Mouse (Mus musculus) forebrain, postnatal 0 days (tissue): ENCODE measurements at regions not wholly inside any gene's neighbourhood (a gene's known extent, or its start where the extent isn't known, plus 50 kb on each side); places are given as distances from the start of the nearest gene placed in this dataset.

ENCODE experiments used
- ATAC-seq: fragments of 200-750 bp; cut with Nextera tagmentation; 2 replicates; pipeline ENCODE4 v1.8.0; 2017; ENCODE audit warnings: mild to moderate bottlenecking, moderate library complexity
- DNase-seq: peaks from one replicate; pipeline ENCODE4 v3.0.0-alpha.2; 2015
- H3K27ac ChIP-seq: fragments of 300-500 bp; sonication (generic); 2 replicates; pipeline ENCODE4 v1.5.1; 2014; ENCODE audit warnings: low read depth, mild to moderate bottlenecking, antibody characterized with exemption, low read length, moderate library complexity, mixed read lengths
- H3K27me3 ChIP-seq: fragments of 300-500 bp; sonication (generic); 2 replicates; pipeline ENCODE4 v1.6.1; 2014; ENCODE audit warnings: mild to moderate bottlenecking, low read length, mixed read lengths; ENCODE audit not compliant: insufficient read depth
- H3K36me3 ChIP-seq: fragments of 300-500 bp; sonication (generic); 2 replicates; pipeline ENCODE4 v1.6.1; 2014; ENCODE audit warnings: mild to moderate bottlenecking, moderate library complexity; ENCODE audit not compliant: insufficient read depth
- H3K4me1 ChIP-seq: fragments of 300-500 bp; sonication (generic); 2 replicates; pipeline ENCODE4 v1.6.1; 2014; ENCODE audit warnings: antibody characterized with exemption; ENCODE audit not compliant: insufficient read depth
- H3K4me2 ChIP-seq: fragments of 300-500 bp; sonication (generic); 2 replicates; pipeline ENCODE4 v1.6.1; 2014; ENCODE audit warnings: low read depth, mild to moderate bottlenecking, moderate library complexity
- H3K4me3 ChIP-seq: fragments of 300-500 bp; sonication (generic); 2 replicates; pipeline ENCODE4 v1.5.1; 2014; ENCODE audit warnings: low read depth, low read length, mixed read lengths
- H3K9ac ChIP-seq: fragments of 300-500 bp; sonication (generic); 2 replicates; pipeline ENCODE4 v1.6.1; 2014; ENCODE audit warnings: mild to moderate bottlenecking
- H3K9me3 ChIP-seq: fragments of 300-500 bp; sonication (generic); 2 replicates; pipeline ENCODE4 v1.6.1; 2016; ENCODE audit warnings: low read length
- CTCF ChIP-seq: sonication (generic); IDR thresholded peaks from 2 replicates; pipeline ENCODE4 v1.5.1; 2016; ENCODE audit warnings: antibody characterized with exemption, control low read depth, low read depth
- WGBS: fragments of 180-500 bp; shearing (Covaris S2); extraction: QIAGEN DNeasy Blood & Tissue Kit; methylation state at CpG from one replicate; pipeline ENCODE4 v1.1.7; 2014; 5-methylcytosine and 5-hydroxymethylcytosine counted together

DNA sequence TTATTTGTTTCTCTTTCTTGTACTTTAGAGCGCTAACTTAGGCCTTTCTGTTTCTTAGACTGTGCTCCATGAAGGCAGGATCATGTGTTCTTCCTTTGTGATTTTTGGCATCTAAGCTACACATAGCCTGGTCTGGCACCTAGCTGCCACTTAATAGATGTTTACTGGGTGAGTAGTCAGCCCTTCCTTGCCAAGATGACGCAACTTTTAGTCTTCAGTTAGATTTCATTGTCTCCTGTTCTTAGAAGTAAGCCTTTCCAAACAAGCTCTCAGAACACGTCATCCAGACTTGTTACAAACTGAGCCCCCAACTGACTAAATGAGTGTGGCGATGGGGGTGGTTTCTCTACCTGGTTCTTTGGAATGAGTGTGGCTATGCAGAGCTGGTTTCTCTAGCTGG, 85.4 kb upstream of the Rapgef5 start:
- no peak for TF ChIP-seq CTCF
- Histone ChIP-seq H3K9me3 (no peaks in the 10 kb centered on the region), H3K27ac (no peak overlapping the region), H3K9ac (no peak overlapping the region), H3K4me2 (no peak overlapping the region), H3K4me1 (no peaks in the 10 kb centered on the region), H3K27me3 (no peaks in the 10 kb centered on the region), H3K36me3 (no peaks in the 10 kb centered on the region), H3K4me3 (no peak overlapping the region)
- no peak for DNase-seq
- no peak for ATAC-seq
- 70% methylated on average over 4 of the region's 4 CpGs for WGBS

DNA sequence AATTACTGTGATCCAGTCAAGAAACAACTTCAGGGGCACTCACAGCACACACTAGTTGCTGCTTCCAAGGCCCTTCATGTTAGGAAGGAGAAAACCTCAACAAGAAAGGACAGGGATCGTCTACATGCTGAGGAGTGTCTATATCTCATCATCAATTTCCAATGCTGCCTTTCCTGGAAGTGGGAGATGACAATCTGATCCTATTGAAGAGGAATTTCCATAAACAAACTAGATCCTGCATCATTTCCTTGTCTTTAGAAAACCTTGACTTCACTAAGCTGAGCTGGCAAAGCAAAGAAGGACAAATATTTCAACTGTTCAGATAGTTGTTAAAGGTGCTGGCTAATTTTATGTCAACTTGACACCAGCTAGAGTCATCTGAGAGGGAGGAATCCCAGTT, 83.5 kb upstream of the Rapgef5 start:
- Histone ChIP-seq H3K9me3 (no peaks in the 10 kb centered on the region), H3K9ac (no peak overlapping the region), H3K4me3 (no peak overlapping the region), H3K27ac (no peak overlapping the region), H3K4me2 (no peak overlapping the region), H3K27me3 (no peaks in the 10 kb centered on the region), H3K36me3 (no peaks in the 10 kb centered on the region), H3K4me1 (no peaks in the 10 kb centered on the region)
- no peak for ATAC-seq
- TF ChIP-seq CTCF: no peak
- no peak for DNase-seq
- WGBS: 80% methylated on average over 1 of the region's 1 CpGs

DNA sequence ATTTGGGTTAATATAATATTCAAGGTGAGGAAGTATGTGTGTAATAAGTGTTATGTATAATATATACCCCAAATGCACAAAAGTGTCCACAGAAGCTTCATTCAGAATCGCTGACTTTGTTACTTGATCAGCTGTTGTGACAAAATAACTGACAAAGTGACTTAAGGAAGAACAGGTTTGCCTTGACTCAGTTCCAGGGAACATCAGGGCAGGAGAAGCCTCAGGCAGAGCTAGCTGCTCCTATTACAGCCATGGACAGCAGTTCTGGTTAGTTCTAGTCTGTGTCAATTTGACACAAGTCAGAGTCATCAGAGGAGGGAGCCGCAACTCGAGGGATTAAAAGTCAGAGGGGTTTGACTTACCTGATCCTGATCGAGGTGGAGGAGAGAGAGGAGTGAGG, 79.3 kb upstream of the Rapgef5 start:
- Histone ChIP-seq H3K9ac (no peak overlapping the region), H3K9me3 (no peaks in the 10 kb centered on the region), H3K4me3 (no peak overlapping the region), H3K27ac (no peak overlapping the region), H3K4me1 (0 out of 2 replicates have a peak, but pooled peaks cover 5% of the 10 kb centered on the region), H3K36me3 (no peaks in the 10 kb centered on the region), H3K27me3 (no peaks in the 10 kb centered on the region), H3K4me2 (no peak overlapping the region)
- TF ChIP-seq CTCF: no peak
- WGBS: 76% methylated on average over 4 of the region's 4 CpGs
- DNase-seq (no peak), ATAC-seq (no peak)

DNA sequence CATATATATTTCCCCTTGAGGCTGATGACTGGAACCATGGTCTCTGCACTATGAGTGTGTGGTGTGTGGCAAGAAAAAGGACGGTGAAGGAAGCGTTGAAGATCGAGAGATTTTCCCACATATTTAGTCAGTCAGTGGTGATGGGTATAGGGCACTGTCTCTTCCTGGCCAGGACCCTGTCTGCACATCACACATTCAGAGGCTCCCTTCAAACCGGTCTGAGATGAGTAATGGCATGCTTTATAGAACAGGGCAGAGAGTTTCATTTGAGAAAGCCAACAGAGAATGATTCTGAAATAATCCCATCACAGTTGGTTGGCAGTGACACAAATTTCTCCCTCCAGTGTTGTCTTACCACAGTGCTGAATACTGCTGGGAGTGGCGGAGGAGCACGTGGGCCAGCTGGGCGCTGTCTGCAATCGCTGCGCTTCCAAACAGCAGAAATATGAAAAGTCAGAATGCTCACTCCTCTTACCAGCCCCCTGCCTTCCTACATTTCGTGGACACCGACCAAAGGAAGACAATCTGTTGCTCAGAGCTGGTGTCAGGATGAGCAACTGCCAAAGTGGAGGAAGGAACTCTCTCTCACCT, 77.2 kb upstream of the Rapgef5 start:
- Histone ChIP-seq H3K27me3 (no peaks in the 10 kb centered on the region), H3K36me3 (no peaks in the 10 kb centered on the region), H3K4me1 (0 out of 2 replicates have a peak, but pooled peaks cover 5% of the 10 kb centered on the region), H3K9me3 (no peaks in the 10 kb centered on the region), H3K9ac (no peak overlapping the region), H3K4me2 (no peak overlapping the region), H3K27ac (0 out of 2 replicates have a peak overlapping the region, but pooled peaks have one; percentile 40), H3K4me3 (no peak overlapping the region)
- DNase-seq (peak; percentile 71), ATAC-seq (peak; percentile 95)
- TF ChIP-seq CTCF: no peak
- 61% methylated on average over 11 of the region's 11 CpGs for WGBS

DNA sequence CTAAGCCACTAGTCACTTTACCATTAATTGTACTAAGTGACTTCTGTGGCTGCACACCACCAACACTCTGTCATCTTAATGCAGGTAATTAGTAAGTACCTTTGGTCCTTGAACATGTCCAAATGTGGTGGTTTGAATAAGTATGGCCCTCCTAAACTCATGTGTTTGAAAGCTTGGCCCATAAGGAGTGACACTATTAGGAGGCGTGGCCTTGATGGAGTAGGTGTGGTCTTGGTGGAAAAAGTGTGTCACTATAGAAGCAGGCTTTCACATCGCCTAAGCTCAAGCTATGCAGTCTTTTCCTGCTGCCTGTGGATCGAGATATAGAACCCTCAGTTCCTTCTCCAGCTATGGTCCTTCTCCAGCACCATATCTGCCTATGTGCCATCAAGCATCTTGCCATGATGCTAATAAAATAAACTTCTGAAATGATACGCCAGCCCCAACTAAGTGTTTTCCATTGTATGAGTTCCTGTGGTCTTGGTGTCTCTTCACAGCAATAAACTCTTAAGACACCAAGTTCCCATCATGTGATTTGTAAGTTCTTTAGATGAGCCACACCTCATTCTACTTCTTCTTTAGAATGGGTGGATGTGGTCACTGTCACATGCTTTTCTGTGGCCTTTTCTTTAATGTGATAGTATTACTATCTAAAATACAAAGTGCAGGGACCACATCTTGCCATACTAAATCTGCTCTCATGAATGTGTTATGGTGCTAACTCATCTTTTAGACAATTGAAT, 71.9 kb upstream of the Rapgef5 start:
- H3K27ac ChIP-seq: no peak overlapping the region
- no peaks in the 10 kb centered on the region for H3K4me1 ChIP-seq
- no peaks in the 10 kb centered on the region for H3K9me3 ChIP-seq
- no peaks in the 10 kb centered on the region for H3K36me3 ChIP-seq
- no peak for TF ChIP-seq CTCF
- no peak overlapping the region for H3K4me2 ChIP-seq
- DNase-seq (no peak), ATAC-seq (no peak)
- 81% methylated on average over 4 of the region's 4 CpGs for WGBS
- no peaks in the 10 kb centered on the region for H3K27me3 ChIP-seq
- no peak overlapping the region for H3K4me3 ChIP-seq
- no peak overlapping the region for H3K9ac ChIP-seq

DNA sequence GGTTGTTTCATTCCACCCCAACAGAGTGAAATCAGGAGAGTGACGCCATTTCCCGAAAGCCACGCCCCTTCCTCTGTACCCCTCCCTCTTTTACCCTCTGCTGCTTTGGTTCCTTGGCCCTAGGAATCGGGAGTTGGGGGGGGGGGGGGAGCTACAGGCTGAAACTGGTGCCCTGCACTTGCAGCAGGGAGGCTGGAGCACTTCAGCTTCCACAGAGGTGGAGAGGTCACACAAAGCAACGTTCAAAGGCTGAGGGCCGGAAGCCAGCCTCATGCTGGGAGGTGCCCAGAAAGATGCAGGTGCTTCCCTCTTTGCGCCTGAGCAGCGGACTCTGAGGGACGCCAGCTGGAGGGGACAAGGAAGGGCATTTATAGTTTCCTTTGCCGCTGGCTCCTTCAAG, 69.1 kb upstream of the Rapgef5 start:
- no peak overlapping the region for H3K27ac ChIP-seq
- no peaks in the 10 kb centered on the region for H3K9me3 ChIP-seq
- no peak overlapping the region for H3K9ac ChIP-seq
- DNase-seq (no peak), ATAC-seq (no peak)
- no peaks in the 10 kb centered on the region for H3K36me3 ChIP-seq
- no peak for TF ChIP-seq CTCF
- H3K27me3 ChIP-seq: no peaks in the 10 kb centered on the region
- no peaks in the 10 kb centered on the region for H3K4me1 ChIP-seq
- H3K4me2 ChIP-seq: no peak overlapping the region; the same call in 1 of the 2 replicates
- no peak overlapping the region for H3K4me3 ChIP-seq
- WGBS: 35% methylated on average over 10 of the region's 10 CpGs
